Mouse (Mus musculus) ovary, postnatal 14 days (tissue): Measurements from ENCODE around the gene Scimp.
"Not testable (repeated sequence)": the region's sequence is repeated elsewhere in the genome, so short reads cannot be mapped to it uniquely, and the experiment has no call there.

ENCODE experiments used
- DNase-seq: peaks from one replicate; pipeline ENCODE4 v3.0.0; 2022; ENCODE audit warnings: low spot score

Gene Scimp

GRCm38 (mm10) chr11:70770804-70771203 is 41.6 kb downstream of the Scimp start:
- no peak for DNase-seq

- DNase-seq, result no peak
These were observed 46.5 kb downstream of the Scimp start for GRCm38 (mm10) chr11:70765776-70766445.

- DNase-seq, result peak; percentile 62
These were observed 48.2 kb downstream of the Scimp start, which contains the start of gene Zfp3 for GRCm38 (mm10) chr11:70763936-70764808. Gene Zfp3, plus strand, starts transcription at chr11:70764209.

- no peak for DNase-seq
These were observed 48.8 kb downstream of the Scimp start for GRCm38 (mm10) chr11:70763582-70763935.

- DNase-seq, result no peak
These were observed 49.7 kb downstream of the Scimp start for GRCm38 (mm10) chr11:70762641-70763040.

- not testable (repeated sequence) for DNase-seq
These were observed 51.9 kb downstream of the Scimp start for GRCm38 (mm10) chr11:70760446-70760845.

- DNase-seq, result peak; percentile 79
These were observed 56.7 kb downstream of the Scimp start for GRCm38 (mm10) chr11:70755645-70756044.

GRCm38 (mm10) chr11:70754958-70755357 is 57.4 kb downstream of the Scimp start:
- no peak for DNase-seq

GRCm38 (mm10) chr11:70754476-70754875 is 57.9 kb downstream of the Scimp start:
- DNase-seq, result no peak

- no peak for DNase-seq
These were observed 59.2 kb downstream of the Scimp start for GRCm38 (mm10) chr11:70753146-70753545.

- DNase-seq, result no peak
These were observed 59.9 kb downstream of the Scimp start for GRCm38 (mm10) chr11:70752337-70753017.

GRCm38 (mm10) chr11:70747876-70748545 is 64.4 kb downstream of the Scimp start:
- no peak for DNase-seq

- DNase-seq, result no peak
These were observed 66.8 kb downstream of the Scimp start for GRCm38 (mm10) chr11:70745636-70746035.

GRCm38 (mm10) chr11:70742581-70743459 is 69.6 kb downstream of the Scimp start:
- no peak for DNase-seq

GRCm38 (mm10) chr11:70742117-70742516 is 70.3 kb downstream of the Scimp start:
- DNase-seq, result no peak

- no peak for DNase-seq
These were observed 70.8 kb downstream of the Scimp start for GRCm38 (mm10) chr11:70741603-70742002.
